Mouse (Mus musculus) mammary gland, adult 2 months (tissue): ENCODE measurements around the gene Sfxn1. TPM values are rescaled to one million over a fixed set of nuclear protein-coding genes. Genes with fewer than 3 reads are reported as not detected.

Source experiments
- polyA plus RNA-seq: library from polyadenylated mRNA; depleted of rRNA; stranded (reverse); fragments of >200 nt; gene quantifications from 2 replicates; pipeline ENCODE4 v1.2.3, GENCODE M21; 2012; ENCODE audit warnings: low replicate concordance; rRNA removed

The Sfxn1 gene
- 33.9 and 56.3 TPM in 2 replicates for polyA plus RNA-seq

GRCm38 (mm10) chr13:54071606-54072331 is at the start of gene Sfxn1:
Gene Sfxn1, plus strand, starts transcription at chr13:54071869.

GRCm38 (mm10) chr13:54055448-54055861 is 16.2 kb upstream of the Sfxn1 start, which contains the start of gene Drd1:
Gene Drd1, minus strand, starts transcription at chr13:54055705.

Other genes starting within 250 kb of the Sfxn1 start
- gene Drd1, start 16.2 kb upstream of the Sfxn1 start, polyA plus RNA-seq, result 0.05 and 0.19 TPM in 2 replicates
- gene Hrh2, start 120.3 kb downstream of the Sfxn1 start, polyA plus RNA-seq, result 3.3 and 4.6 TPM in 2 replicates